Mouse (Mus musculus) limb, embryonic 15.5 days (tissue): ENCODE data around the gene Plekha5. TPM values are rescaled to one million over a fixed set of nuclear protein-coding genes. Genes with fewer than 3 reads are reported as not detected.

Experiments
- ATAC-seq: fragments of 200-750 bp; cut with Nextera tagmentation; 2 replicates; pipeline ENCODE4 v1.8.0; 2017; ENCODE audit warnings: low read depth, moderate TSS enrichment; ENCODE audit not compliant: insufficient number of reproducible peaks, low FRiP score, low TSS enrichment
- H3K27ac ChIP-seq: fragments of 300-500 bp; sonication (generic); 2 replicates; pipeline ENCODE4 v1.5.1; 2015; ENCODE audit warnings: moderate library complexity, mild to moderate bottlenecking, inconsistent platforms
- H3K27me3 ChIP-seq: fragments of 300-500 bp; sonication (generic); 2 replicates; pipeline ENCODE4 v1.6.1; 2015; ENCODE audit warnings: inconsistent platforms
- H3K36me3 ChIP-seq: fragments of 300-500 bp; sonication (generic); 2 replicates; pipeline ENCODE4 v1.6.1; 2015; ENCODE audit warnings: inconsistent platforms
- H3K4me1 ChIP-seq: fragments of 300-500 bp; sonication (generic); 2 replicates; pipeline ENCODE4 v1.6.1; 2015; ENCODE audit warnings: inconsistent platforms
- H3K4me2 ChIP-seq: fragments of 300-500 bp; sonication (generic); 2 replicates; pipeline ENCODE4 v1.6.1; 2015; ENCODE audit warnings: mild to moderate bottlenecking, inconsistent platforms
- H3K4me3 ChIP-seq: fragments of 300-500 bp; sonication (generic); 2 replicates; pipeline ENCODE4 v1.5.1; 2015; ENCODE audit warnings: mild to moderate bottlenecking, inconsistent platforms
- H3K9ac ChIP-seq: fragments of 300-500 bp; sonication (generic); 2 replicates; pipeline ENCODE4 v1.6.1; 2015; ENCODE audit warnings: inconsistent platforms
- H3K9me3 ChIP-seq: fragments of 300-500 bp; sonication (generic); 2 replicates; pipeline ENCODE4 v1.6.1; 2016; ENCODE audit warnings: inconsistent platforms
- whole genome bisulfite sequencing: fragments of 180-500 bp; shearing (Covaris S2); methylation state at CpG from one replicate; pipeline ENCODE4 v1.1.7; 2015; 5-methylcytosine and 5-hydroxymethylcytosine counted together
- polyA plus RNA-seq: library from polyadenylated mRNA; unstranded; fragments of >200 nt; fragmentation: Nextera tagmentation; extraction: Ambion mirVana; gene quantifications from 2 replicates; pipeline ENCODE4 v1.2.1, GENCODE M21; 2015

Plekha5 gene
- polyA plus RNA-seq, 1 experiment from 2014 or later = 47.2 TPM

DNA sequence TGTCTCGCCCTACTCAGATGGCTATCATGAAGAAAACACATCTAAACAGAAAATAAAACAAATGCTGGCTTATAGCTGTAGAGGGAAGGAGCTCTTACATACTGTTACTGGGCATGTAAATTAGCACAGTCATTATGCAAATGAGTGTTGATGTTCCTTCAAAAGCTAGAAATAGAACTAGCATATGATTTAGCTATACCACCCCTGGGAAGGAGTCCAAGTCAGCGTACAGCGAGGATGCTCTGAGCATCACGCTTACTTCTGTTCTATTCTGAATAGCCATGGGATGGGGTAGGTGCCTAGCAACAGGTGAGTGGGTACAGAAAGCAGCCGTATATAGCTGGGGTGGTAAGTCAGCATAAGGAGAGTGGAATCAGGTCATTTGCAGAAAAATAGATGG, 55.1 kb downstream of the Plekha5 start:
- no peak overlapping the region for H3K4me3 ChIP-seq
- WGBS = 91% methylated on average over 5 of the region's 5 CpGs
- no peaks in the 10 kb centered on the region for H3K27me3 ChIP-seq
- H3K9ac ChIP-seq = no peak overlapping the region
- no peak overlapping the region for H3K27ac ChIP-seq
- H3K4me2 ChIP-seq = no peak overlapping the region
- H3K4me1 ChIP-seq = peaks cover 7% of the 10 kb centered on the region
- no peaks in the 10 kb centered on the region for H3K36me3 ChIP-seq
- ATAC-seq = no peak
- no peaks in the 10 kb centered on the region for H3K9me3 ChIP-seq

DNA sequence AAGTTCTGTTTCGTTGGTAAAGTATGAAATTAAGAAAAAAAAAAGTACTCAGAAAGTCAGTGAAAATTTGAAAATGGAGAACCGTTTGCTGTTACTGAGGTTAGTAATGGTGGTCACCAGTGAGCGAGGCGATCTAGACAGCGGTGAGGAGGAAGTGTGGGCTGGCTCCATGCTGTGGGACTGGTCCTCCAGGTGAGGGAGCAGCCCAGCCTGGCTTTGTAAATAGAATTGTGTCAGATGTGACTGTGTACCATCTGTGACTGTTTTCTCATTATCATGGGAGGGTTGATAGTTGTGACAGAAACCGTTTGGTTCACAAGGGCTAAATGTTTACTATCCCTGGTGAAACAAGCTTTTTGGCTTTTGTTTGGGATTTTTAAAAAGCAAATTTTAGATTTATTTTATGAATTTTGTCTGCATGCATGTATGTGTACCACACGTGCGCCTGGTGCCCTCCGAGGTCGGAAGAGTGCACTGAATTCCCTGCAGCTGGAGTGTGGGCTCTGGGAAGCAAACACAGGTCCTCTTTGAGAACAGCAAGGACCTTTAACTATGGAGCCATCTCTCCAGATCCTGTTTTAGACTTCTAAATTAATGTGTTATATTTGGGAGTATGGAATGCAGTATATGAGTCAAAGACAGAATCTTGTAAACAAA, 56.7 kb downstream of the Plekha5 start:
- no peak overlapping the region for H3K9ac ChIP-seq
- 83% methylated on average over 10 of the region's 10 CpGs for WGBS
- H3K4me2 ChIP-seq = no peak overlapping the region
- no peak for ATAC-seq
- no peak overlapping the region for H3K4me3 ChIP-seq
- peaks cover 12% of the 10 kb centered on the region for H3K4me1 ChIP-seq
- no peaks in the 10 kb centered on the region for H3K36me3 ChIP-seq
- H3K27ac ChIP-seq = no peak overlapping the region
- H3K9me3 ChIP-seq = no peaks in the 10 kb centered on the region
- H3K27me3 ChIP-seq = no peaks in the 10 kb centered on the region

DNA sequence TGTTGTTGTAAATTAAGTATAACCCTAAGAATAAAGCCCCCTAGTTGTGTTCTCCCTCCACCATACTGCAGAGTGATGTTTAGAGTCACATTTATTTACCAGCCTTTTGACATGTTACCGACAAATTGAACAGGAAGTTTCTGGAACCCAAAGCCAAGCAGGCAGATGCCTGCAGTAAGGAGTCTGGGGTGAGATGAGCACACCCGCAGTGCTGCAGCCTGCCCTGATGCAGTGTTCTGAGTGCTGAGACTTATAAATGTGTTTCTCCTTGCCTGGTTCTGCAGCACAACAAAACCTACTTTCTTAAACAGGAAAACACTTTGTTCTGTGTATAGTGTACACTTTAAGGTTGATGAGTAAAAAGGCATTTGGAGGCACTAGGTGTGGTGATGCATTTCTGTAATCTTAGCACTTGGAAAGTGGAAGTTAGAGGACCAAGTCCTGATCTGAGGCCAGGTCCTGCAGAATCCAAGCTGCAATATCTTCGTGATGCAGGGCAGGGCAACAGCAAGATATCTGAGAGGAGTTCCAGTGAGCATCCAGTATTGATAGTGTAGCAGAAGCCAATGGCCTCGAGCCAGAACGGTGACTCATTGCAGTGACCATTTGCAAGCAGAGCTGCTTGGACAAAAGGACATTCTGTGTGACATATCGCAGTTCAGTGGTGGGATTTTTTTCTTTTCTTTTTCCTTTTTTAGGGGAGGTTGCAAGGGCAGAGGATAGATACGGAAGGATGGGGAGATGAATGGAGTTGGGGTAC, 58.0 kb downstream of the Plekha5 start:
- Histone ChIP-seq H3K9me3 (no peaks in the 10 kb centered on the region), H3K4me2 (no peak overlapping the region), H3K9ac (no peak overlapping the region), H3K4me3 (no peak overlapping the region), H3K27me3 (no peaks in the 10 kb centered on the region), H3K4me1 (peaks cover 15% of the 10 kb centered on the region), H3K27ac (no peak overlapping the region), H3K36me3 (no peaks in the 10 kb centered on the region)
- 63% methylated on average over 7 of the region's 7 CpGs for WGBS
- ATAC-seq = no peak

DNA sequence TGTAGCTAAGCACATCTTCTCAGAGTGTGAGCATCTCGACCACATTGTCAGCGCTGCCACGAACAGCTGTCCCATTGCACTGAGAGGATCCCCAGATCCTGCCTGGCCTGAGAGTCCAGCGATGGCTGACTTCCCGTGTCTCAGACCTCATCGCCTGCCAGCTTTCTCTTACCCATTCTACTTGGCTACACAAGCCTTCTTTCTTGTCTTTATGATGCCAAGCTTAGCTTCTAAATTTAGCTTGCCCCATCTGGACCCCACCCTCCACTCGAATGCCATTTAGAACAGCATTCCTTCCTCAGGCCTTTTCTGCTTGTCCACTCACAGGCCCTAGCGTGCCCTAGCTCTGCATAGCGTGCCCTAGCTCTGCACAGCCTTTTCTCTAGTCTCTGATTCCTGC, 60.3 kb downstream of the Plekha5 start:
- Histone ChIP-seq H3K4me1 (peaks cover 19% of the 10 kb centered on the region), H3K27ac (peak overlapping the region; percentile 50; the same call in 1 of the 2 replicates), H3K9me3 (no peaks in the 10 kb centered on the region), H3K27me3 (no peaks in the 10 kb centered on the region), H3K9ac (no peak overlapping the region), H3K36me3 (no peaks in the 10 kb centered on the region), H3K4me3 (no peak overlapping the region), H3K4me2 (no peak overlapping the region)
- WGBS = 72% methylated on average over 9 of the region's 9 CpGs
- no peak for ATAC-seq

DNA sequence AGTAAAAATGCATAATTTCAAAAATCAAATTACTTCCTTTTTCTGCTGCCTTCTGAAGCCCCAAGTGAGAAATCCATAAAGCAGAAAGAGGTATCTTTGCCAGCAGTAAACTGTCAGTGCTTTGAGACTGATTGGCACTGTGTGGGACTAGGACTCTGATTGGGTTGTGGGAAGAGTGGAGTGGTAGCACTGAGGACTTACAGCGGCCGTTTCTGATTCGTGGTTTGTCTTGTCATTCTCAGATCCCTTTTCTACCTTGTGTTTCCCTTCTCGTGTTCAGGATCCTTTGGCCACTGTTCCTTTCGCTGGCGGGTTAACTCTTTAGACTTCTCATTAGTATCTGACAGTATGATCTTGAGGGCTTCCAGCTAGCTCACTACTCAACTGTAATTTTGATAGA, 61.8 kb downstream of the Plekha5 start:
- WGBS = 82% methylated on average over 6 of the region's 6 CpGs
- Histone ChIP-seq H3K9me3 (no peaks in the 10 kb centered on the region), H3K4me2 (no peak overlapping the region), H3K27ac (no peak overlapping the region), H3K4me1 (peaks cover 24% of the 10 kb centered on the region), H3K36me3 (no peaks in the 10 kb centered on the region), H3K4me3 (no peak overlapping the region), H3K9ac (no peak overlapping the region), H3K27me3 (no peaks in the 10 kb centered on the region)
- no peak for ATAC-seq

DNA sequence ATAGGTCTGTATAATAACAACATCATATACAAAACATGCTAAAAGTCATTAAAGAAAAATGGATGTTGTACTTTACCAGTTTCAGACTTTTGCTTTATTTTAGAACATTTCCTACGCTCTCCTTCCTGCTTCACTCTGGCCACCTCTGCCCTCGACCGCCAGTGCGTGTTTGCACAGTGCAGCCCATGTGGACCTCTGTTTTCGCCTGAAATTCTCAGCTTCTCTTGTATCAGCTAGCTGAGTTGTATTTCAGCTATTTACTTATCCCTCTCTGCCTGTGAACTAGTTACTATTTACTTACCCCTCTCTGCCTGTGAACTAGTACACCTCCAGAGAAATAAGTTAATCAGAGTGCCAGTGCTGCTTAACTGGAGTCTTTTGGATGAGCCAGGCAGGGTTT, 62.8 kb downstream of the Plekha5 start:
- H3K27me3 ChIP-seq = no peaks in the 10 kb centered on the region
- no peak overlapping the region for H3K9ac ChIP-seq
- 89% methylated on average over 5 of the region's 5 CpGs for WGBS
- no peak overlapping the region for H3K27ac ChIP-seq
- ATAC-seq = no peak
- H3K36me3 ChIP-seq = no peaks in the 10 kb centered on the region
- H3K4me2 ChIP-seq = no peak overlapping the region
- no peaks in the 10 kb centered on the region for H3K9me3 ChIP-seq
- H3K4me3 ChIP-seq = no peak overlapping the region
- H3K4me1 ChIP-seq = peaks cover 32% of the 10 kb centered on the region

DNA sequence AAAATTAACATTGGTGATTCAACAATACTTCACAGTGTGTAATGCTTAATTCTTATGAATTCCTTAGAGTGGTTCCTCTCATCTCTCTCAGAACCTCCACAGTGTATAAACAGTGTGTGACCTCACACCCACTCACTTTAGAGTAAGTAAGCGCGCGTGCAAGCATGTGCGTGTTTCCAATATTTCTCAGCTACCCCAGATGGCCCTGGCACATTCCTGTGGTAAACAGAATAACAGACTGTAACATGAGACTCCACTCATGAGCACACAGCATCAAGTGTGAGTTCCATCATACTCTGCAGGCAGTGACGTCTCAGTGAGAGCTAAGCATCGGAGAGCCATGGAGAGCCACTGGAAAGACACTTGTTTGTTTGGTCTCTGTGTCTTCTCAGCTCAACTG, 63.6 kb downstream of the Plekha5 start:
- whole genome bisulfite sequencing = 29% methylated on average over 6 of the region's 6 CpGs
- H3K27ac ChIP-seq = no peak overlapping the region
- no peak overlapping the region for H3K4me3 ChIP-seq
- H3K9me3 ChIP-seq = no peaks in the 10 kb centered on the region
- H3K36me3 ChIP-seq = no peaks in the 10 kb centered on the region
- H3K9ac ChIP-seq = no peak overlapping the region
- H3K27me3 ChIP-seq = no peaks in the 10 kb centered on the region
- peaks cover 35% of the 10 kb centered on the region for H3K4me1 ChIP-seq
- H3K4me2 ChIP-seq = no peak overlapping the region
- 0 out of 2 replicates have a peak, but pooled peaks have one; percentile 52 for ATAC-seq

DNA sequence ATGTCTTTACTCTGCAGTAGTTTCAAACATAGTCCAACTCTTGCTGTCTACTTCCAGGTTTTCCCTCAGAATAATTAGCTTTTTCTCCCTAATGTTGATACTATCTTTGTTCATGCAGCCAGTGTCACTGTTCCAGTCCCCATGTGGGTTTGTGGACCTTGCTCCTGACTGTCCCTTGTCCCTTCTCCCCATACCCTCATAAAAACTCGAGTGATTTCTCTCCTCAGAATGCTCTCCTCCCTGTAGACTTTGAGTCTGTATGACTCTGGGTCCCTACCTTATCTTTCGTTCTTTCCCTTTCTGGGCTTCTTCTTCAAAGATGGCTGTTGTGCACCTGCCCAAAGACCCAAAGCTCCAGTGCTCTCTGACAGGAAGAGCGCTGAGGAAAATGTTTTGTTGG, 64.8 kb downstream of the Plekha5 start:
- Histone ChIP-seq H3K4me1 (peaks cover 35% of the 10 kb centered on the region), H3K27ac (no peak overlapping the region), H3K4me3 (no peak overlapping the region), H3K36me3 (no peaks in the 10 kb centered on the region), H3K27me3 (no peaks in the 10 kb centered on the region), H3K9me3 (no peaks in the 10 kb centered on the region), H3K4me2 (no peak overlapping the region), H3K9ac (no peak overlapping the region)
- WGBS = 76% methylated on average over 3 of the region's 3 CpGs
- ATAC-seq = no peak

DNA sequence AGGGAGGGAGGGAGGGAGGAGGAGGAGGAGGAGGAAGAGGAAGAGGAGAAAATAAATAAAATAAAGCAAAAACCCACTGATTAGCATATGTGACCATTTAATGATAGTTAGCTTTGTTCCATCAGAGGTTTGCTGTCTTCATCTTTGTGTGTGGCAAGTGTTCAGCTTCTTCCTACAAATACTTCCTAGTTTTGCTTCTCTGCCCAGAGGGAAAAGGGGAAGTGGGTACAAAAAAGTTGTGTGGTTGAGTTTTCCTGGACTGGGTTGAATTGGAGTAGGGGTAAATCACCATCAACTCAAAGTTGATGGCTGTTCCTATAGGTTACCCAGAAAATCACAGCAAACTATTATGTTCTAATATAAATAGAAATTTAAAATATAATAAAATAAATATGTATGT, 65.7 kb downstream of the Plekha5 start:
- no peak overlapping the region for H3K9ac ChIP-seq
- no peaks in the 10 kb centered on the region for H3K9me3 ChIP-seq
- no peaks in the 10 kb centered on the region for H3K36me3 ChIP-seq
- H3K4me1 ChIP-seq = peaks cover 27% of the 10 kb centered on the region
- H3K27ac ChIP-seq = no peak overlapping the region
- no peak overlapping the region for H3K4me3 ChIP-seq
- no peaks in the 10 kb centered on the region for H3K27me3 ChIP-seq
- no peak for ATAC-seq
- no peak overlapping the region for H3K4me2 ChIP-seq

DNA sequence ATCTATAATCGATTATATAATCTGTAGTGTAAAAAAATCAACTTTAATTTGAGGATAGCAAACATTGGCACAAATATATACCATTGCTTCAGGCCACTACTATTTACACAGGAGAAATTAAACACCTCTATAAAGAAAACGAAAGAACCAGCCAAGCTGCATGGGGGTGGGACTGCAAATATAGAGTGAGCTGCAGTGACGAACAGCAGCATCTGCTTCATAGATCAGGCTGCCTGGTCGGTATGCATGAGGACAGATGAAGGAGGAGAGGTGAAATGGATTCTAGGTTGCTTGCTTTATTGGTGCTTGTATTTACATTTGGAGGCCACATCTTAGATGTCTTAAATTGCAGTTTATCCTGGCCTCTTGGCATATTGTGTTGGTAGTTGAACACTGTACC, 66.4 kb downstream of the Plekha5 start:
- no peak overlapping the region for H3K4me3 ChIP-seq
- no peak for ATAC-seq
- peaks cover 27% of the 10 kb centered on the region for H3K4me1 ChIP-seq
- no peaks in the 10 kb centered on the region for H3K27me3 ChIP-seq
- 50% methylated on average over 4 of the region's 4 CpGs for WGBS
- H3K9me3 ChIP-seq = no peaks in the 10 kb centered on the region
- H3K4me2 ChIP-seq = no peak overlapping the region
- no peaks in the 10 kb centered on the region for H3K36me3 ChIP-seq
- H3K9ac ChIP-seq = no peak overlapping the region
- H3K27ac ChIP-seq = no peak overlapping the region

DNA sequence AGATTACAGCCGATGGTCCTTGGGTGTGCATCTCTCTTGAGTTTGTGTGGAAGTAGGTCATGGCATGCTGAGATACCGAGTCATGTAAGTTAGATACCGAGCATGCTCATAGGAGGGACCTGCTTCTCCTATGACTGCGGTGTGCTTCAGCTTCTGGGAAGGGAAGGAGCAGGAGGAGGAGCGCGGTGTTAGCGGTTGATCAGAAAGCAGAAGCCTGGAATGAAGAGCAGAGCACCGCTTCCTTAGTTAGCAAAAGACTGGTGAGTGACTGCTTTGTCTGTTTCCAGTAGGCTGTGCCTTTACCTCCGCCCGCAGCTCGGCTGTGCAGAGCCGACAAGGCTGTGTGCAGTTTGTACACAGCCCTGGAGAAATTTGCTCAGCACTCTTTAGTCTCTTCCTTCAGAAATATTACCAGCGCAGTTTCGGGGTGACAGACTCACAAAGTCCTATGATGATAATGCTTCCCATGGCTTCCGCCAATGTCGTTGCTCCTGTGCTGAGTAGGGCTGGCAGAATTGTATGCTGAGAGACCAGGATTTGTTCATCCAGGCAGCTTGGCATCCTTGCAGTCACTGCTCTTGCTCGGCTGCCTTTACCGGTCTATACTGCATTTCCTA, 67.2 kb downstream of the Plekha5 start:
- Histone ChIP-seq H3K4me2 (peak overlapping the region; percentile 10; the same call in 1 of the 2 replicates), H3K4me3 (no peak overlapping the region), H3K27me3 (no peaks in the 10 kb centered on the region), H3K36me3 (no peaks in the 10 kb centered on the region), H3K9ac (no peak overlapping the region), H3K4me1 (peaks cover 27% of the 10 kb centered on the region), H3K9me3 (no peaks in the 10 kb centered on the region), H3K27ac (0 out of 2 replicates have a peak overlapping the region, but pooled peaks have one; percentile 43)
- 76% methylated on average over 18 of the region's 18 CpGs for WGBS
- ATAC-seq = no peak

DNA sequence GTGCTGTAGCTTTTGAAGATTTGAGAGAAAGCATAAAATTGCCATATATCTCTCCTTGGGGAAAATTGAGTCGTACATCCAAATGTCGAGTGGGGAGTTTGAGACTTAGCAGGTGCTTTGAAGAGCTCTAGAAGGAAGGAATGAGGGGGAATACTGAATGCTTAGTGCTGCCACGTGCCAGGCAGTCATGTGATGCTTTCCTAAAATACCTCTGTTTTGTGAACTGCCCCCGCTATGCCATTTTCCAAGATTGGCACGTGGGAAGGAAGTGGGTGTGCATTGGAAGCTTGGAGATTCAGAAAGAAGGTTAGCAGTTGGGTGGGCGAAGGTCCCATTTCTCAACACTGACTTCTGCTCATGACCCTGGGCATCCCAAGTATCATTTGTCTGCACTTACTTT, 68.2 kb downstream of the Plekha5 start:
- 52% methylated on average over 6 of the region's 6 CpGs for WGBS
- H3K36me3 ChIP-seq = no peaks in the 10 kb centered on the region
- peaks cover 23% of the 10 kb centered on the region for H3K4me1 ChIP-seq
- no peak overlapping the region for H3K4me2 ChIP-seq
- no peaks in the 10 kb centered on the region for H3K9me3 ChIP-seq
- H3K27ac ChIP-seq = no peak overlapping the region
- no peak for ATAC-seq
- no peak overlapping the region for H3K4me3 ChIP-seq
- H3K27me3 ChIP-seq = no peaks in the 10 kb centered on the region
- no peak overlapping the region for H3K9ac ChIP-seq
